13 mouse cellular contexts compared by ENCODE assay signal in genomic region chr7:34400070-34400469, GRCm38 (mm10). TPM values are rescaled to one million over a fixed set of nuclear protein-coding genes. Genes with fewer than 3 reads are reported as not detected.
DNase-seq lines count a peak whose midpoint lies in the region; ATAC-seq and TF ChIP-seq lines count a peak whose summit lies in the region.
"Had no signal": no experiment of that assay in that cellular context is flagged by ENCODE, and none has a peak within 500 bp of the region (broad histone marks: within the 10 kb centered on the region; RNA-seq: fewer than 3 reads in every experiment).

No protein-coding gene starts in this region.

- no peak overlapping the region for H3K27ac ChIP-seq in liver, embryonic 14.5 days
- H3K27ac ChIP-seq in ES-Bruce4 (ENCODE audit: insufficient read depth, low read length): no peak overlapping the region
- H3K27ac ChIP-seq: forebrain, embryonic 10.5 days; kidney, embryonic 15.5 days; macrophage had no signal

- H3K27me3 ChIP-seq in liver, embryonic 14.5 days (ENCODE audit: control insufficient read depth, insufficient read depth, low read length): no peaks in the 10 kb centered on the region
- no peaks in the 10 kb centered on the region for H3K27me3 ChIP-seq in ES-Bruce4 (ENCODE audit: control insufficient read depth, insufficient read depth, low read length, poor library complexity, severe bottlenecking)
- H3K27me3 ChIP-seq: kidney, embryonic 15.5 days had no signal

- H3K9me3 ChIP-seq in liver, embryonic 14.5 days (ENCODE audit: control insufficient read depth, low read length): no peaks in the 10 kb centered on the region
- no peaks in the 10 kb centered on the region for H3K9me3 ChIP-seq in ES-Bruce4 (replicated peaks; ENCODE audit: control insufficient read depth, insufficient read depth, low read length, poor library complexity, severe bottlenecking)
- H3K9me3 ChIP-seq: forebrain, embryonic 10.5 days; kidney, embryonic 15.5 days had no signal

- H3K4me1 ChIP-seq in liver, embryonic 14.5 days (replicated peaks; ENCODE audit: control insufficient read depth in 2 of 2, insufficient read depth in 2 of 2, low read length in 1 of 2): no peaks in the 10 kb centered on the region
- H3K4me1 ChIP-seq in ES-Bruce4 (ENCODE audit: control insufficient read depth, insufficient read depth, low read length): no peaks in the 10 kb centered on the region
- H3K4me1 ChIP-seq: forebrain, embryonic 10.5 days had no signal

- no peak for ATAC-seq in CD4-positive, CD25-positive, alpha-beta regulatory T cell, adult 4 months
- no peak for ATAC-seq in liver, embryonic 14.5 days (ENCODE audit: insufficient read depth)

- H3K4me2 ChIP-seq in liver, embryonic 14.5 days (ENCODE audit: low read depth): no peak overlapping the region
- H3K4me2 ChIP-seq: kidney, embryonic 15.5 days had no signal

- TF ChIP-seq EP300 in liver, embryonic 14.5 days (IDR thresholded peaks at IDR 0.05; ENCODE audit: low read depth): no peak
- TF ChIP-seq EP300 in ES-Bruce4 (IDR thresholded peaks at IDR 0.05; ENCODE audit: insufficient read depth, low read depth, low read length): no peak

- 46% methylated on average over 3 of the region's 4 CpGs for WGBS in liver, embryonic 14.5 days (ENCODE audit: insufficient replicate concordance)

- TF ChIP-seq CTCF in liver, embryonic 14.5 days (IDR thresholded peaks at IDR 0.05; ENCODE audit: low read depth): peak; percentile 58
- peak; percentile 52 for TF ChIP-seq CTCF in ES-Bruce4 (IDR thresholded peaks at IDR 0.05; ENCODE audit: low read depth, low read length)

- H3K4me3 ChIP-seq in liver, embryonic 14.5 days (ENCODE audit: insufficient read depth in 1 of 2, low read depth in 2 of 2, low read length in 2 of 2): no peak overlapping the region
- no peak overlapping the region for H3K4me3 ChIP-seq in ES-Bruce4 (ENCODE audit: low read depth, low read length)
- H3K4me3 ChIP-seq: forebrain, embryonic 10.5 days; kidney, embryonic 15.5 days had no signal

- no peak overlapping the region for H3K9ac ChIP-seq in liver, embryonic 14.5 days (replicated peaks)
- no peak overlapping the region for H3K9ac ChIP-seq in ES-Bruce4 (ENCODE audit: low read depth, poor library complexity, severe bottlenecking)
- H3K9ac ChIP-seq: kidney, embryonic 15.5 days had no signal

- no peaks in the 10 kb centered on the region for H3K36me3 ChIP-seq in liver, embryonic 14.5 days (replicated peaks; ENCODE audit: control insufficient read depth, insufficient read depth, low read depth)
- H3K36me3 ChIP-seq in ES-Bruce4 (ENCODE audit: control insufficient read depth, insufficient read depth, low read length, poor library complexity, severe bottlenecking): no peaks in the 10 kb centered on the region
- H3K36me3 ChIP-seq: forebrain, embryonic 10.5 days; kidney, embryonic 15.5 days had no signal

- TF ChIP-seq POLR2A in ES-Bruce4 (IDR thresholded peaks at IDR 0.05; ENCODE audit: insufficient read depth, low read length): no peak

- DNase-seq in CD4-positive, CD25-positive, alpha-beta regulatory T cell, adult 2 months (ENCODE audit: low read depth, low spot score): peak; percentile 64
- no peak for DNase-seq in liver, embryonic 14.5 days (ENCODE audit: low read depth in 3 of 3, low spot score in 3 of 3)
- no peak for DNase-seq in liver
- DNase-seq in induced T-regulatory cell, adult 2 months (ENCODE audit: low read depth): peak; percentile 67
- DNase-seq in embryo, embryonic 9.5 days (ENCODE audit: extremely low spot score): no peak
- no peak for DNase-seq in adipocyte (ENCODE audit: low spot score)
- DNase-seq: embryo, embryonic 11 days; gastrocnemius, postnatal 14 days had no signal

RNA-seq across cellular contexts. Expression of gene Lsm14a, which starts 7.0 kb away (rescaled TPM):
- polyA plus RNA-seq in CD4-positive, CD25-positive, alpha-beta regulatory T cell, adult 4 months (2017; shearing (Covaris generic)): 10 to 100 TPM; 30.7 to 49.8 TPM
- 36.4 and 44.7 TPM in 2 replicates for polyA plus RNA-seq in liver, embryonic 14.5 days (2012; rRNA removed)
- 25.4 and 27.7 TPM in 2 replicates for polyA plus RNA-seq in liver, embryonic 14.5 days (2014; fragmentation: Nextera tagmentation; extraction: Ambion mirVana)
- polyA plus RNA-seq in ES-Bruce4 (2011; ENCODE audit: insufficient read depth, insufficient read length, low read depth, missing spikeins): 167 and 172 TPM in 2 replicates

Comparison
In these comparisons a context has a peak if more than half of its experiments do, and no peak if none do; other contexts are left out.
1. DNase-seq: peak in CD4-positive, CD25-positive, alpha-beta regulatory T cell, adult 2 months (single experiment) and induced T-regulatory cell, adult 2 months (single experiment); none in liver, embryonic 14.5 days (0 of 3), liver (single experiment), embryo, embryonic 9.5 days (single experiment) and adipocyte (single experiment).